Mouse (Mus musculus): Measurements from ENCODE around the gene Rep15. TPM values are rescaled to one million over a fixed set of nuclear protein-coding genes. Genes with fewer than 3 reads are reported as not detected.

Gene Rep15
- 0.69 and 0.86 TPM in 2 replicates for polyA plus RNA-seq (2021; fragmentation: Nextera tagmentation)
- long read RNA-seq, experiment 1, partial matches to known transcripts: 0 of 1 reads
- long read RNA-seq, experiment 1, other reads (novel, unspliced or antisense): 0 of 1 reads
- long read RNA-seq, experiment 2: 0 reads

DNA sequence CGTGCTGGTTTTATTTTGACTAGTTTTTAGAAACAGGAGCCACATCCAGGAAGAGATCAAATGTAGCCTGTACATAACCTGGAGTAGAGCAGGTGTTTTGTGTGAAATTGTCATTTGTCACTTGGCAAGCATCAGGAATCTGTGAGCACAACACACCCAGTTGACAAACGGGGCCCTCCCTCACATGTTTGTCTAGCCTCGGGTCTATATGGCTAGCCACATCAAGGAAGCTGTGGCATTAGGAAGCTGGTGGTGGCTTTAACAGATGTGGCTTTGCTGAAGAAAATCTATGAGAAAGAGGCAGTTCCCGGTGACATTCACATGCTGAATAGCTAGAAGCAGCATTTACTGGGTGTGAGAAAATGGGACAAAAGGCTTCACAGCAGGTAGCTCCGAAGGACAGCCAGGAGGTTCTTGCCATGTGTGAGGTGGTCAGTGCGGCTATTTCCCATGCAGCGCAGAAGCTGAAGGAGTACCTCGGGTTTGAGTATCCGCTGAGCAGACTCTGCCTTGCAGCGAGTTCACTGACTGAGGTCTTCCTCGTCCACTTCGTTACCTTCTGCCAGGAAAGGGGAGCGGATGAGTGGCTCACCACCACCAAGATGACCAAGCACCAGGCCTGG is at the start of gene Rep15:
TSS of gene Rep15 (plus strand) at position 282 of the 623 bp plus-strand sequence.

DNA sequence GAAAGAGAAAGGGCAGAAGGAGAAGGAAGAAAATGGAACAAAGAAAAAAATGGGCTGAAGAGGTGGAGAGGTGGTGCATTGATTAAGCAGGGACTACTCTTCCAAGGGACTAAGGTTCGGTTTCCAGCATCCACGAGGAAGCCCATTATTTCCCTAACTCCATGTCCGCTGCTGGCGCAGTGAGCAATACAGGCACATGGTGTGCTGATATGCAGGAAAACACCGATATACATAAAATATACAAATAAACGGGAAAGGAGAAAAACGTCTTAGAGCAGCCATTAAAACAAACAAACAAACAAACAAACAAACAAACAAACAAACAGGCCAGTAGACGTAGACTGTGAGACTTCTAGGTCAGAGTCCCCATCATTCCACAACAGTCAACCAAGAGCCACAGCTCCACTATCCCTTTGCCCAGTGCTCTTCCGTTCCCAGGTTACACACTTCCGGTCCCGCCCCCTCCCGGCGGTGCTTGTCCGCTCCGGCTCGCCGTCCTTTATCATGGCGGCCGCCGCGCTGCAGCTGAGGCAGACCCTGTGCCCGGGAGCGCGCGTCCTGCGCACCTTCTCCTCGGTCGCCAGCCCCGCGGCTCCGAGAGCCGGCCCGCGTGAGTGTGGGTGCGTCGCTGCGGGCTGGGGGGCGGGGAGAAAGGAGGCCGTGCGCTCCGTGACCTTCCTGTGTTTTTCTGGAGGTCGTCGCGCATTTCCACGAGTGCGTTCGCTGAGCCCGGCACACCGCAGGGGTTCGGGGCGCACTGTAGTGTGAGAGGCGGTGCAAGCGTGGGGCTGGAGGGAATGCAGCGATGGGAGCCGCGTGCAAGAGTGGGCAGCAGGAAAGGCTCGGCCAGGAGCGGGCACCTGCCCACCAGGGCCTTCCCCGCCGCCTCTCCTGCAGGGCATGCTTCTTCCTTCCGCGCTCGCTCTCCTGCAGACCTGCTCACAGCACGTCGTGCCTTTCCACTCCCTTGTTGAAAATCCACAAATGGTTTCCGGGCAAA is 10.2 kb downstream of the Rep15 start, which contains the start of gene Mrps35:
TSS of gene Mrps35 (plus strand) at position 474 of the 1,000 bp plus-strand sequence.

Other genes with a start within 250 kb of the Rep15 start
- 1.5 and 1.8 TPM in 2 replicates for gene Arntl2, start 236.5 kb upstream of the Rep15 start, polyA plus RNA-seq (2021; fragmentation: Nextera tagmentation)
- gene Smco2, start 182.5 kb upstream of the Rep15 start, polyA plus RNA-seq (2021; fragmentation: Nextera tagmentation): 0.16 TPM in 1 of 2 replicates, not detected in the other
- 14.9 and 21.2 TPM in 2 replicates for gene Ppfibp1, start 144.1 kb upstream of the Rep15 start, polyA plus RNA-seq (2021; fragmentation: Nextera tagmentation)
- gene 1700034J05Rik, start 78.2 kb upstream of the Rep15 start, polyA plus RNA-seq (2021; fragmentation: Nextera tagmentation): not detected in 2 replicates
- 120 and 136 TPM in 2 replicates for gene Mrps35, start 10.2 kb downstream of the Rep15 start, polyA plus RNA-seq (2021; fragmentation: Nextera tagmentation)
- gene Mansc4, start 54.4 kb downstream of the Rep15 start, polyA plus RNA-seq (2021; fragmentation: Nextera tagmentation): 0.84 and 1.3 TPM in 2 replicates
- gene Klhl42, start 58.8 kb downstream of the Rep15 start, polyA plus RNA-seq (2021; fragmentation: Nextera tagmentation): 6.7 and 6.8 TPM in 2 replicates
- gene Pthlh, start 231.6 kb downstream of the Rep15 start, polyA plus RNA-seq (2021; fragmentation: Nextera tagmentation): 6.3 and 6.9 TPM in 2 replicates